Mouse (Mus musculus) stomach, embryonic 16.5 days (tissue): ENCODE results near the gene Mocs2. TPM values are rescaled to one million over a fixed set of nuclear protein-coding genes. Genes with fewer than 3 reads are reported as not detected.

Experiments used
- ATAC-seq: fragments of 200-750 bp; cut with Nextera tagmentation; 2 replicates; pipeline ENCODE4 v1.8.0; 2017; ENCODE audit warnings: moderate number of reproducible peaks, moderate TSS enrichment; ENCODE audit not compliant: insufficient read depth, low FRiP score
- H3K27ac ChIP-seq: fragments of 300-500 bp; sonication (generic); 2 replicates; pipeline ENCODE4 v1.5.1; 2014; ENCODE audit warnings: low read length
- H3K27me3 ChIP-seq: fragments of 300-500 bp; sonication (generic); 2 replicates; pipeline ENCODE4 v1.6.1; 2014; ENCODE audit warnings: low read length, control low read depth, mixed read lengths; ENCODE audit not compliant: control insufficient read depth, insufficient read depth
- H3K36me3 ChIP-seq: fragments of 300-500 bp; sonication (generic); 2 replicates; pipeline ENCODE4 v1.6.1; 2014; ENCODE audit warnings: low read length; ENCODE audit not compliant: control insufficient read depth, insufficient read depth
- H3K4me1 ChIP-seq: fragments of 300-500 bp; sonication (generic); 2 replicates; pipeline ENCODE4 v1.6.1; 2014; ENCODE audit warnings: low read length, control low read depth, mixed read lengths; ENCODE audit not compliant: control insufficient read depth, insufficient read depth
- H3K4me2 ChIP-seq: fragments of 300-500 bp; sonication (generic); 2 replicates; pipeline ENCODE4 v1.6.1; 2014; ENCODE audit warnings: low read depth, low read length, mixed read lengths
- H3K4me3 ChIP-seq: fragments of 300-500 bp; sonication (generic); replicated peaks from 2 replicates; pipeline ENCODE4 v1.5.1; 2014; ENCODE audit warnings: mild to moderate bottlenecking, low read length
- H3K9ac ChIP-seq: fragments of 300-500 bp; sonication (generic); 2 replicates; pipeline ENCODE4 v1.6.1; 2014; ENCODE audit warnings: low read length
- H3K9me3 ChIP-seq: fragments of 300-500 bp; sonication (generic); replicated peaks from 2 replicates; pipeline ENCODE4 v1.6.1; 2016; ENCODE audit warnings: low read length, control low read depth; ENCODE audit not compliant: control insufficient read depth
- WGBS: fragments of 180-500 bp; shearing (Covaris S2); extraction: QIAGEN DNeasy Blood & Tissue Kit; methylation state at CpG from one replicate; pipeline ENCODE4 v1.1.7; 2014; 5-methylcytosine and 5-hydroxymethylcytosine counted together
- polyA plus RNA-seq: library from polyadenylated mRNA; unstranded; fragments of >200 nt; fragmentation: Nextera tagmentation; extraction: Ambion mirVana; gene quantifications from 2 replicates; pipeline ENCODE4 v1.2.1, GENCODE M21; 2015

Mocs2 gene
- 98.5 and 103 TPM in 2 replicates for polyA plus RNA-seq

DNA sequence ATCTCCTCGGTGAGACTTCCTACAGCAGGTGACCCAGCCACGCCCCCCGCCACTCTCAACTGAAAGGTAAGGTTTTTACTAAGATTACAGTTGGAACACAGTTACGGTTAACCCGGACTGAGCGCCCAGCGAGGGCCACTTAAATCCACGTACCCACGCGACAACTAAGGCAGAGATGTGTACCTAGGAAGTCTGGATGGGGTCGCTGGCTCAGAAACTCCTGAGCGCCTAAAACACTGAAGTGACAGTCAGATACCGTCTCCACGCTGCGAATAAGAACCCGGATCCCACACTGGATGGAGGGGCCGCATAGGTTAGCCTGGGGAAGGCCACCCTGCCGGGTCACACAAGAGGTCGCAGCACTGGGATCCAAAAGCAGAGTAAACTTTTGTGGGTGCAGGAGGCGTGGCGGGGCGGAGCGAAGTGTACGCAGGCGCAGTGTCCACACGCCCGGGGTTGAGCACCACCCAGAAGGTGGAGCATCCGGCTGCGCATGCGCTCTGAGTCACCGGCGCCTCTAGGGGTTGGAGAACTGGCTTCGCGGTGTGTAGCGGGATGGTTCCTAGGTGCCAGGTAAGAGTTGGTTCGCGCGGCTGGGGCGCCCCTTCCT lies at the start of gene Mocs2:
Mocs2 (plus strand) TSS at position 486 of the 610 bp plus-strand sequence.
- no peaks in the 10 kb centered on the region for H3K36me3 ChIP-seq
- WGBS, result under 1% methylated on average over 39 of the region's 39 CpGs
- peak within 1 kb of the TSS; percentile 84 for H3K9ac ChIP-seq
- H3K4me2 ChIP-seq, result peak within 1 kb of the TSS; percentile 73
- no peaks in the 10 kb centered on the region for H3K27me3 ChIP-seq
- H3K4me1 ChIP-seq, result peaks cover 8% of the 10 kb centered on the region
- peak within 1 kb of the TSS; percentile 60 for H3K27ac ChIP-seq
- no peaks in the 10 kb centered on the region for H3K9me3 ChIP-seq
- ATAC-seq, result peak; percentile 99
- H3K4me3 ChIP-seq, result peak within 1 kb of the TSS; percentile 75

DNA sequence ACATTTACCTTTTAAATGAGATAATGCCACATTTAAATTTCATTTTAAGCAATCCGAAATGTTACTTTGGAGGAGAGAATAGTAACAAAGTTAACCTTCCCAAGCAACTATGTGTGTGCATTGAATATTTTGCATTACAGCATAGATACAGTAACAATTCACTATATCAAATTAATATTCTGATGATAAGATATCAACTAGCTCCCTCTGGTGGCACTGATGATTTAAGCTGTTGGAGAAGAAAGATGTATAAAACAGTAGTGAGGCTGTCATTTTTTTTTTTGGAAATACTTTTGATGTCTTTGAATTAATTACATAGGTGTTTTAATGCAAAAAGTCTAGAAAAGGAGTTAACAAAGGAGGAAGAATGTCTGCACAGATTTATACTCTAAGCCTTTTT lies 26.5 kb upstream of the Mocs2 start:
- Histone ChIP-seq H3K9me3 (no peaks in the 10 kb centered on the region), H3K36me3 (no peaks in the 10 kb centered on the region), H3K4me1 (no peaks in the 10 kb centered on the region), H3K4me3 (no peak overlapping the region), H3K4me2 (no peak overlapping the region), H3K27me3 (no peaks in the 10 kb centered on the region), H3K9ac (no peak overlapping the region), H3K27ac (no peak overlapping the region)
- WGBS, result 82% methylated on average over 1 of the region's 1 CpGs
- no peak for ATAC-seq

DNA sequence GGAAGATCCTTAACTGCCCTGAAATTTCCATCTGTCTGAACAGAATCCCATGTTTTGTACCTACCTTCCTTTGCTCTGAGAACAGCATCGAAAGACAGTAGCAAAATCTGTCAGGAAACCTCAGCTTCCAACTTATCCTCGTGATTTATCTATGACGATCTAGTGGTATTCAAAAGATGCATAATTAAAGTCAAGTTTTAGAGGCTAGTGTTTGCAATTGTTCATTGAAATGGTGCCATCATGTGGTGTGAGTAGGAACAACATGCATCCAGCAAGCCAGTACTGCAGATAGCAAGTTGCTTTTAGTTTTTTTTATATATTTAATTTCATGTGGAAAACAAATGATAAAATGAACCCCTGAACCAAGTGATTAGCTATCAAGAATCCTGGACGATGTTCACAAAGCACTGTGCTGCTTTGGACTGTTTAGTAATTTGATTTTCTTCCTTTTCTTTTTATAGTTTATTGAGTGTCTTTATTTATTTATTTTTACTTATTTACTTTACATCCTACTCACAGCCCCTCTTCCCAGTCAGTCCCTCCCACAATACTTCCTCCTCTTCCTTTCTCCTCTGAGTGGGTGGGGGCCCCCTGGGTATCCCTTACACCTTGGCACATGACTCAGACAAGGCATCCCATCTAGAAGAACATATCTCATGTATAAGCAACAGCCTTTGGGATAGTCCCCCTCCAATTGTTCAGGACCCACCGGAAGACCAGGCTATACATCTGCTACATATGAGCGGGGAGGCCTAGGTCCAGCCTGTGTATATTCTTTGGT lies 24.6 kb upstream of the Mocs2 start:
- WGBS, result 40% methylated on average over 6 of the region's 6 CpGs
- ATAC-seq, result no peak

DNA sequence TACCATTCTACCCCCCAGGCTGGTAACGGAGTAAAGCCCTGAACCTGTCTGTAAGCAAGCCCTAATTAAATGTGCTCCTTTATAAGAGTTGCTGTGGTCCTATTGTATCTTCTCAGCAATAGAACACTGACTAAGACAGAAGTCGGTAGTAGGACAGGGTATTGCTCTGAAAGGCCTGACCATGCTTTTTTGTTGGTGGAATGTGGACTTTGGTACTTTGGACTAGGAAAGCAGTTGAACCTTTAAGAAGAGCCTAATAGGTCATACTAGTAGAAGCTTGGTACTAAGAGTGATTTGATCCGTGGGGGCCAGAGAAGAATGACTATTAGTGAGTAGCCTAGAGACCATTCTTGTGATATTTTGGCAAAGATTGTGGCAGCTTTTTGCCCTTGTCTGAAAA lies 16.2 kb upstream of the Mocs2 start:
- H3K36me3 ChIP-seq, result no peaks in the 10 kb centered on the region

More for the DNA sequence above, 24.6 kb upstream of the Mocs2 start:
- H3K4me1 ChIP-seq, result no peaks in the 10 kb centered on the region
- H3K9ac ChIP-seq, result no peak overlapping the region
- no peak overlapping the region for H3K4me3 ChIP-seq
- no peaks in the 10 kb centered on the region for H3K27me3 ChIP-seq
- no peak overlapping the region for H3K4me2 ChIP-seq
- no peaks in the 10 kb centered on the region for H3K36me3 ChIP-seq
- no peak overlapping the region for H3K27ac ChIP-seq
- no peaks in the 10 kb centered on the region for H3K9me3 ChIP-seq

DNA sequence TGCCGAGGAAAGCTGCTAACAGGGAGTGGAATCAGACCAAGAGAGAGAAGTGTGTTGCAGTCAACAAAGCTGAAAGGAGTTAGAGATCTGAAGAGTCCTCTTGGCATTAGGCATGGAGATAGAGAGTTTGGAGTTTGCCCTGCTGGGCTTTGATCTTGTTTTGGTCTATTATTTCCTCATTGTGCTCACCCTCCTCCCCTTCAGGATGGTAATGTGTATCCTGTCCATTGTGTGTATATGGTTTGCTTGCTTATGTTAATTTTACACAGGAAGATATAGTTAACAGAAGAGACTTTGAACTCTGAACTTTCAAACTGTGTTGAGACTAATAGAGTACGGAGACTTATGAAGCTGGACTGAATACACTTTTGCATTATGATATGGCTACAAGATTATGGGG lies 15.1 kb upstream of the Mocs2 start:
- 74% methylated on average over 2 of the region's 2 CpGs for WGBS
- Histone ChIP-seq H3K9ac (no peak overlapping the region), H3K27me3 (no peaks in the 10 kb centered on the region), H3K36me3 (no peaks in the 10 kb centered on the region), H3K27ac (no peak overlapping the region), H3K4me3 (no peak overlapping the region), H3K4me1 (no peaks in the 10 kb centered on the region), H3K9me3 (no peaks in the 10 kb centered on the region), H3K4me2 (no peak overlapping the region)
- no peak for ATAC-seq

More for the DNA sequence above, 16.2 kb upstream of the Mocs2 start:
- Histone ChIP-seq H3K27ac (no peak overlapping the region), H3K9ac (no peak overlapping the region), H3K4me3 (no peak overlapping the region), H3K9me3 (no peaks in the 10 kb centered on the region), H3K4me2 (no peak overlapping the region), H3K4me1 (no peaks in the 10 kb centered on the region), H3K27me3 (no peaks in the 10 kb centered on the region)
- no peak for ATAC-seq
- whole genome bisulfite sequencing, result 80% methylated on average over 3 of the region's 3 CpGs

DNA sequence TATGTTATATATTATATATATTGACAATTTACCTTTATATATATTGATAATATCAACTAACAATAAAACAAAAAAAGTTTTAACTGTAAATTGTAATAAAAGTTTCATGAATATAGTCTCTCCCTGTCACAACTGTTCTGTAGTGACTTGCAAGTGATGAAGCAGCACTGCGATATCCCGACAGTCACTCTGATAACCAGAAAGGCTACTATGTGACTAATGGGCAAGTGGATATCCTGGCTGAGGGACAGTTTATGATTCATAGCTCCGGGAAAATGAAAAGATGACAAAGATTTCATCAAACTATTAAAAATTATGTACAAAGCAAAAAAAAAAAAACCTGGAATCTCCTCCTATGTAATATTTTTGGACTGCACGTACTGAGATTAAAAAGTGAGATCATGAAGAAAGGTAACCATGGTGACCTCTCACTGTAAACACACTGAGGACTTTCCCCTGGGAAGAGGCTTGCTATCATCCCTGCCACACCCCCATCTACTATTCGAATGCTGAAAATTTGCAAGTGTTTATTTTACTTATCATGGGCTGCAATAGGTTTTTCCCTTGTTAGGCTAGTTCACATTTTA lies 8.3 kb upstream of the Mocs2 start:
- WGBS, result 53% methylated on average over 5 of the region's 5 CpGs
- ATAC-seq, result no peak
- Histone ChIP-seq H3K4me3 (no peak overlapping the region), H3K36me3 (no peaks in the 10 kb centered on the region), H3K27ac (no peak overlapping the region), H3K4me2 (no peak overlapping the region), H3K9ac (no peak overlapping the region), H3K27me3 (no peaks in the 10 kb centered on the region), H3K4me1 (no peaks in the 10 kb centered on the region), H3K9me3 (no peaks in the 10 kb centered on the region)

DNA sequence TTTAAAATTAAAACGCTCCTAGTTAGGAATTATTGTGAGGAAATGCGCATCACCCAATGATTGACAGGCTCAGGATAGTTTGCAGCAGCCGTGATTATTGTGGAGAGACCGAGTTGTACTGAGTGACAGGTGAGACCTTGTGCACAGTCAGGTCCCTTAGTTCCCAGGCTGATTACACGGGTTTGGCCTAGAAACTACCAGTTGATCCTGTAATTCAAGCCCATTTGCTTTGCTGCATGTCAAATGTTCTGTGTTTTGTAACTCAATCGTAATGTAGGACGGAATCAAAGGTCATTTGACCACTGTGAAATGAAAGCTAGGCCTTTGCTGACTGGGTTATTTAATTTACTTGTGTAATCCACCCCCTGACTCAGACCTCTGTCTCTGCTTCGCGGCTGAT lies 477 bp downstream of the Mocs2 start:
- Histone ChIP-seq H3K27ac (peak overlapping the region; percentile 60; the same call in 1 of the 2 replicates), H3K9ac (peak overlapping the region; percentile 84), H3K4me3 (peak overlapping the region; percentile 75), H3K27me3 (no peaks in the 10 kb centered on the region), H3K9me3 (no peaks in the 10 kb centered on the region), H3K4me2 (peak overlapping the region; percentile 73), H3K4me1 (peaks cover 8% of the 10 kb centered on the region), H3K36me3 (no peaks in the 10 kb centered on the region)
- peak; percentile 76 for ATAC-seq
- 17% methylated on average over 9 of the region's 9 CpGs for WGBS

DNA sequence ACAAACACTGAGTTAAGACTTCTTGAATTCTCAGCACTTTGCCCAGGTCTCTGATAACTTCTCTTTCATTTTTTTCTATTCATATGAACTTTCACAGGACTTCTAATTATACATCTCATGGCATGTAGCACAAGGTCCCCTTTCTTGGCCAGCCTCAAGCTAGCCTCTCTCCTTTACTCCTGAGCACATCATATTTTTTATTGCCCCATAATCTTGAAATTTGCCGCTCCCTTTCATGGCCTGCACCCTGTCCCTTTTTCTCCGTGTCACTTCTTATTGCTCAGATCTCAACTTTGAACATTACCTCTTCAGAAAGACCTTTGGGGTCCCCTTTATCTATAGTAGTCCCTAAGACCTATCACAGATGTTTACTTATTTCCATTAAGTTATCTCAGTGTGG lies 4.8 kb downstream of the Mocs2 start:
- no peak overlapping the region for H3K4me2 ChIP-seq
- H3K27ac ChIP-seq, result no peak overlapping the region
- no peak for ATAC-seq
- no peak overlapping the region for H3K4me3 ChIP-seq
- peaks cover 8% of the 10 kb centered on the region for H3K4me1 ChIP-seq
- no peaks in the 10 kb centered on the region for H3K9me3 ChIP-seq
- no peak overlapping the region for H3K9ac ChIP-seq
- H3K27me3 ChIP-seq, result no peaks in the 10 kb centered on the region
- WGBS, result 85% methylated on average over 2 of the region's 2 CpGs
- peaks cover under 1% of the 10 kb centered on the region; the same call in 1 of the 2 replicates for H3K36me3 ChIP-seq

DNA sequence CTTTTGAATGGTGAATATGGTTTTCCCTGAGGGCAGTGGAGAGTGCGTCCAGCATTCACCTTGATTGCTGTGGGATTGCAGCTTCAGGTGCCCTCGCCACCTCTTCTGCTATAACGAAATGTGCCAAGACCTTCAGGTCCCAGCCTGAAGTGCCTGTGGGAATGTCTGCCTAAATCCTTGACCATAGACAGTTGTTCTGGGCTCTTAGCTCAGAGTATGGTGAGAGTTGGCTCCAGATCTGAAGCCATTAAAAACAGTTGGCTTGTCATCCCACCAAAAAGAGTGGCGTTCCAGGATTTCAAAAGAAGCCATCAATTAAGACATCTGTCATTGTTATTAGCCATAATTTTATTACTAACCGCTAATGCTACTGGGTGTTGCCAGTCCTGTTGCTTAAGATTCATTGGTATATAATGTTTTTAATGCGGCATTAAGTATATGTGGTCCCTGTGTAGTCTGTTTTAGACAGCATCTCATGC lies 7.4 kb downstream of the Mocs2 start:
- Histone ChIP-seq H3K27ac (no peak overlapping the region), H3K9me3 (no peaks in the 10 kb centered on the region), H3K9ac (no peak overlapping the region), H3K36me3 (peaks cover 10% of the 10 kb centered on the region), H3K4me2 (no peak overlapping the region), H3K4me3 (no peak overlapping the region), H3K4me1 (no peaks in the 10 kb centered on the region), H3K27me3 (no peaks in the 10 kb centered on the region)
- 94% methylated on average over 6 of the region's 6 CpGs for WGBS
- no peak for ATAC-seq
